Mouse (Mus musculus): ENCODE results near the gene Zim1.

DNA sequence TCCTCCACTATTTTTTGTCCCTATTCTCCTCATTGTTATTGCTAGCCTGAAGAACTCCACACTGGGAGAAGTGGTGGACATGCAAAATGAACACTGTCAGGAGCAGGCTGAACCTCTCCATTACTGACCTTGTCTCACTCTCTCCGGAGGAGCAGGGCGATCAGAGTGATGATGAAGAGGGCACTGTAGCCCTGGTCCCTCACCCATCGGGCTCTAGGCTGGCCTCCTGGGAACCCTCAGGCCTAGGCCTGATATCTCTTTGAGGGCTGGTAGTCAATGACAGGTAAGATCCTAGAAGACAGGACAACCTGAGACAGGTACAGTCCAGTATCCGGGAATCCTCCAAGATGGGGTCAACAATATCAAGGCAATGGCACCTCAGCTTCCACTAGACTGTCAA lies 58.2 kb downstream of the Zim1 start:
- TF ChIP-seq POLR2A (IDR thresholded peaks at IDR 0.05; ENCODE audit: extremely low read depth, insufficient read depth, low read length): no peak
- TF ChIP-seq CTCF (IDR thresholded peaks at IDR 0.05; ENCODE audit: extremely low read depth, insufficient read depth, low read length): no peak
